Mouse (Mus musculus) heart, adult 2 months (tissue): Measurements from ENCODE around the gene Bmp15. TPM values are rescaled to one million over a fixed set of nuclear protein-coding genes. Genes with fewer than 3 reads are reported as not detected.
A peak's percentile ranks its signal among the peaks of the same experiment; 100 is the strongest.

Source experiments
- DNase-seq, 2 experiments: peaks; one replicate each; pipeline ENCODE4 v3.0.0; 2021
- H3K27ac ChIP-seq: fragments of 200-600 bp; 2 replicates; pipeline ENCODE4 v1.8.1; 2022
- H3K27me3 ChIP-seq: fragments of 200-500 bp; 2 replicates; pipeline ENCODE4 v1.6.1; 2012; ENCODE audit warnings: mild to moderate bottlenecking, low read length, inconsistent platforms, mixed read lengths; ENCODE audit not compliant: control insufficient read depth, insufficient read depth
- H3K36me3 ChIP-seq: fragments of 200-500 bp; 2 replicates; pipeline ENCODE4 v1.6.1; 2012; ENCODE audit warnings: low read length, inconsistent platforms; ENCODE audit not compliant: control insufficient read depth, insufficient read depth
- H3K4me1 ChIP-seq: fragments of 200-500 bp; 2 replicates; pipeline ENCODE4 v1.6.1; 2011; ENCODE audit warnings: low read length; ENCODE audit not compliant: control insufficient read depth, insufficient read depth
- H3K4me3 ChIP-seq: fragments of 200-600 bp; 2 replicates; pipeline ENCODE4 v1.8.1; 2022
- H3K79me2 ChIP-seq: fragments of 200-500 bp; replicated peaks from 2 replicates; pipeline ENCODE4 v1.6.1; 2012; ENCODE audit warnings: mild to moderate bottlenecking, inconsistent platforms, low read length, moderate library complexity, mixed read lengths; ENCODE audit not compliant: control insufficient read depth, insufficient read depth
- H3K9ac ChIP-seq: fragments of 200-500 bp; 2 replicates; pipeline ENCODE4 v1.6.1; 2012; ENCODE audit warnings: low read depth, mild to moderate bottlenecking, control low read depth, inconsistent platforms, low read length, mixed read lengths
- CTCF ChIP-seq: fragments of 200-600 bp; IDR thresholded peaks from 2 replicates; pipeline ENCODE4 v1.8.1; 2022; ENCODE audit warnings: antibody characterized with exemption, mild to moderate bottlenecking, moderate library complexity
- EP300 ChIP-seq: fragments of 200-500 bp; IDR thresholded peaks from 2 replicates; pipeline ENCODE4 v1.6.1; 2011; ENCODE audit warnings: low read depth, low read length, control low read depth; ENCODE audit not compliant: insufficient read depth
- POLR2A ChIP-seq: fragments of 200-500 bp; IDR thresholded peaks from 2 replicates; pipeline ENCODE4 v1.6.1; 2011; ENCODE audit warnings: mild to moderate bottlenecking, low read depth, low read length, control low read depth; ENCODE audit not compliant: insufficient read depth
- WGBS: fragments of 180-500 bp; shearing (Covaris S2); methylation state at CpG from one replicate; pipeline ENCODE4 v1.1.7; 2018; 5-methylcytosine and 5-hydroxymethylcytosine counted together
- intact Hi-C: fragments of 180-260 bp; cut with DNase I; formaldehyde crosslinking; loops from one replicate; pipeline ENCODE4 v1.15.1; 2025
- long read RNA-seq: library from polyadenylated mRNA; stranded (forward); transcript quantifications from one replicate; pipeline ENCODE4 v2.0.0, GENCODE M21; 2021
- polyA plus RNA-seq: library from polyadenylated mRNA; depleted of rRNA; stranded (reverse); fragments of >200 nt; gene quantifications from 2 replicates; pipeline ENCODE4 v1.2.3, GENCODE M21; 2012; rRNA removed
- total RNA-seq, 2 experiments: library from RNA; stranded (reverse); gene quantifications; 2 replicates each; pipeline ENCODE4 v1.2.3; 2021

Bmp15 gene
- total RNA-seq: not detected
- 0.04 and 0.06 TPM in 2 replicates for polyA plus RNA-seq
- long read RNA-seq: 0 reads

DNA sequence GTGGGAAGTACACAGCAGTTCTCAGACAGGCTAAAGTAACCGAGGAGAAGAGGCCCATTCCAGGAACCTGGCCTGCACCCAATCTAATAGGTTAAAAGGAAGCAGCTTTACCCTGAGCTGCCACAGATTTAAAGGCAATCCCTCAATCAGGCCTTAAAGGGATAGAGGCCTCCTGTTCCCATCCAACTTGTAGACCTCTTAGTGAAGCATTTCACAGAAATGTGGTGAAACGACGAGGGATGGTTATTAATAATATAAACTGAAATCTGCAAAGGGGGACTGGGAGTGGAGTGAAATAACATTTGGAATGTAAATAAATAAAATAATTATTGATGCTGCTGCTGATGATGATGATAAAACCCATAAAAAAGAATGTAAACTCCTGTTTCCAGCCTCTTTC lies at the start of gene Bmp15:
Gene Bmp15, minus strand, starts transcription at position 101 of the 400 bp plus-strand sequence.
- TF ChIP-seq CTCF (no peak), POLR2A (no peak), EP300 (no peak)
- Histone ChIP-seq H3K79me2 (no peaks in the 10 kb centered on the region), H3K9ac (no peak within 1 kb of the TSS), H3K36me3 (no peaks in the 10 kb centered on the region), H3K27me3 (no peaks in the 10 kb centered on the region), H3K4me3 (no peak within 1 kb of the TSS), H3K4me1 (no peaks in the 10 kb centered on the region), H3K27ac (no peak within 1 kb of the TSS)
- DNase-seq: no peak
- WGBS: 67% methylated on average over 3 of the region's 3 CpGs
- intact Hi-C loops: loop anchor here (5.0 kb wide), 1 partner anchor 202 kb away; no protein-coding TSS in a partner anchor

DNA sequence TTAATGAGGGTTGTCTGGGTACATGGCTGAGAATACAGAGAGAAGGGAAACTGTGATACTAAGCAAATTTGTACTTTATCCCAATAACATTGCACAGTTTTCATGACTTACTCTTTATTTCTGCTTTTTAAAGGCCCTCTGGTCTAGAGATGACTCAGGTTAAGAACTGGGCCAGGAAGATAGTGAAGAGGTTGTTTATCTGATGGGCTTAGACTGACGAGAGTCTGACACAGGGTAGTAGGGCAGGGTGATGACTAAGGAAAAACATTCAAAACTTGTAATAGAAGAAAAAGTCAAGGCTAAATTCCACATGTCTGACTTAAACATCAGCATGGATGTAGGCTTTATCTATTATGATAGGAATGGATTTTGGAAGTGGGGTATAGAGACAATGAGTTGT lies 48.3 kb upstream of the Bmp15 start:
- intact Hi-C loops: no loop called here
- no peaks in the 10 kb centered on the region for H3K27me3 ChIP-seq
- H3K27ac ChIP-seq: no peak overlapping the region
- 58% methylated on average over 1 of the region's 1 CpGs for WGBS
- no peaks in the 10 kb centered on the region for H3K36me3 ChIP-seq
- no peak for TF ChIP-seq CTCF
- no peak for TF ChIP-seq POLR2A
- H3K4me3 ChIP-seq: no peak overlapping the region
- no peaks in the 10 kb centered on the region for H3K79me2 ChIP-seq
- DNase-seq: no peak
- H3K9ac ChIP-seq: no peak overlapping the region
- no peaks in the 10 kb centered on the region for H3K4me1 ChIP-seq

DNA sequence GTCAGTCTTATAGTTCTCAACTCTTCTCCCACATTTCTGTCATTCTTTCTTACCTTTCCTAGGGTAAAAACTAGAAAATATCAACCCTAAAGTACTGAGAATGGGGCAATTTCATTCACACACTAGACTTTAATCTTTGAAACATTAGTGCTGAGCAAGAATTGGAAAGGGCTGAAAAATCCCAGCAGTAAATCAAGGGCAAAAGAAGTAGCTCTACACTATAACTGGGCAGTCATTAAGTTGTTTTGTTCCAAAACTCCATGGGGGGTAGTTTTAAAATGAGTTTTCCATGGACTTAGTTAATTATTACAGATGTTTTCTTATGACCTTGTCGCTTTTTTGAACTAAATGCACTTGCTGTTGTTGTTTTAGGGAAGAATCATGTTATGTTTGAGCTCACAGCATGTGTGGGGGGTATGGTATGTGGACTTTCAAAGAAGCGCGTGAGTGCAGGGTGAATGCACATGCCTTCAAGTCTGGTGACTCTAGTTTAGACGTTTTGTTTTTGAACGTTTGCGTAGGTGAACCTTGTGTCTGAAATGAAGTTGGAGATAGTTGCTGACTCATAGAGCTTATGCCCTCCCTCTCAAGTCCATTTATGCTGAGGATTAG lies 37.1 kb upstream of the Bmp15 start:
- Histone ChIP-seq H3K36me3 (no peaks in the 10 kb centered on the region), H3K9ac (no peak overlapping the region), H3K27me3 (no peaks in the 10 kb centered on the region), H3K4me3 (no peak overlapping the region), H3K4me1 (no peaks in the 10 kb centered on the region), H3K27ac (no peak overlapping the region), H3K79me2 (no peaks in the 10 kb centered on the region)
- intact Hi-C loops: no loop called here
- 70% methylated on average over 6 of the region's 6 CpGs for WGBS
- no peak for DNase-seq
- TF ChIP-seq POLR2A (no peak), EP300 (no peak), CTCF (no peak)

DNA sequence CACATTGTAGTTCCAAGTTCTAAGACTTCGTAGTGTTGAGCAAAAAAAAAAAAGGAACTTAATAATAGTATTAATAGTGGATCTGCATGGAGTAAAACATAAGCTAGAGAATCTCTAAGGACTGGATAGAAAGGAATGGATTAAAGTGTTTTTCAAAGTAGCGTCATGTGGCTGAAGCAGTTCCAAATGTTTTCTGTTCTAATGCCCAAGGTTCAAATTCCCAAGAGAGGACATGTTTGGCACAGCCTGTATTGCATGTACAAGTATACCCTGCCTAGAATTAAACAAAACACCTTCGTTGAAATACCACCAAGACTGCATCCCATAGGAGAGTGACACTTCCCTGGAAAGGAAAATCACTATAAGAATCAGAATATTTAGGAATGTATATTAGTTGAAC lies 36.4 kb upstream of the Bmp15 start:
- H3K79me2 ChIP-seq: no peaks in the 10 kb centered on the region
- intact Hi-C loops: no loop called here
- H3K9ac ChIP-seq: no peak overlapping the region
- WGBS: 76% methylated on average over 3 of the region's 3 CpGs
- H3K27me3 ChIP-seq: no peaks in the 10 kb centered on the region
- no peak overlapping the region for H3K27ac ChIP-seq
- no peak for TF ChIP-seq EP300
- no peak for TF ChIP-seq CTCF
- no peak for DNase-seq
- H3K4me3 ChIP-seq: no peak overlapping the region
- no peaks in the 10 kb centered on the region for H3K4me1 ChIP-seq
- no peaks in the 10 kb centered on the region for H3K36me3 ChIP-seq

DNA sequence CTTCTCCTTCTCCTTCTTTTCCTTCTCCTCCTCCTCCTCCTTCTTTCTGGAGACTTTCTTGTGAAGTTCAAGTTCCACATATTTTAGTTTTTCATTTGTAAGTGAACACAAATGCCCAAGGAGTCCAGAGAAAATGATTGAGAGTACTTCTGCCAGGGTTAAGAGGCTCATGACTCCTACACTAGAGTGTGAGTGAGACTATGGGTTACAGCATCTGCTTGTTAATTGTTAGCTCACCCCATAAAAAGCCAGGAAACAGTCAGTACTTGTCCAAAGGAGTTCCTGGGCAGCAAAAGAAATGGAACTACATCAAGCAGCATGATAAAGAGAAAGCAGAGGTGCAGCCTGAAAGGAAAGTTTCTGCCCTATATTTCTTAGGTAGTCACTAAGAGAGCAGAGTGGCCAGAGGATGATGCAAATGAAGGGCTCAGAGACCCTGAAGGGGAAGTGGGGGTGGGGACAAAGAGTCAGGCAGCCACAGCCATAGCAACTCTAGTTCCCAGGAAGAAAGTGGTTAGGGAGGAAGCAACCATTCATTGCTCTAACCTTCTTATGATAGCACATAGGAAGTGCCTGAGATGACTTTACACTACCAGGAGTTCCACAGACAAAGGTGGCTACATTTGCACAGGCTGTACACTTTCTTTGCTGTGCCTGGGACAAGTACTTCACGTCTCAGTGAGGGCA lies 24.9 kb upstream of the Bmp15 start:
- H3K4me3 ChIP-seq: no peak overlapping the region
- TF ChIP-seq CTCF: no peak
- no peak for TF ChIP-seq EP300
- no peak for TF ChIP-seq POLR2A
- no peaks in the 10 kb centered on the region for H3K27me3 ChIP-seq
- intact Hi-C loops: no loop called here
- H3K36me3 ChIP-seq: no peaks in the 10 kb centered on the region
- WGBS: 45% methylated on average over 1 of the region's 1 CpGs
- no peak overlapping the region for H3K27ac ChIP-seq
- no peak overlapping the region for H3K9ac ChIP-seq
- H3K79me2 ChIP-seq: no peaks in the 10 kb centered on the region
- no peak for DNase-seq
- no peaks in the 10 kb centered on the region for H3K4me1 ChIP-seq

DNA sequence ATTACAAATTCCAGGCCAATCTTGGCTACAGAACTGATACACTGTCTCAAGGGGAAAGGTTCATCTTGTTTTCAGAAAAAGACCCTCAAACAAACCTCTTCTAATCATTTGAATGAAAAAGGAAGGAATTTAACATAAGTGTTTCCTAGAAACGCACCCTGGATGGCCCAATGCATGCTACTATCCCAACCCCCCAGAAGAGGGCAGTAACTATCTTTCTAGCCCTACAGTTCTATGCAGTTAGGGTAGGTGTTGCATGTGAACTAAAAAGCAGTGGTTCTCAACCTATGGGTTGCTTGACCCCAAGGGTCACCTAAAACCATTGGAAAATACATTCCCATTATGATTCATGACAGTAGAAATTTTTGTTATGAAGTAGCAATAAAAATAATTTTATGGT lies 3.5 kb upstream of the Bmp15 start:
- TF ChIP-seq EP300: no peak
- TF ChIP-seq CTCF: peak; percentile 58
- H3K4me3 ChIP-seq: no peak overlapping the region
- intact Hi-C loops: loop anchor here (2.0 to 5.0 kb wide), 2 partner anchors 151 to 198 kb away; no protein-coding TSS in a partner anchor
- H3K79me2 ChIP-seq: no peaks in the 10 kb centered on the region
- no peaks in the 10 kb centered on the region for H3K27me3 ChIP-seq
- no peaks in the 10 kb centered on the region for H3K4me1 ChIP-seq
- no peaks in the 10 kb centered on the region for H3K36me3 ChIP-seq
- no peak overlapping the region for H3K27ac ChIP-seq
- WGBS: 21% methylated on average over 1 of the region's 1 CpGs
- DNase-seq: no peak
- H3K9ac ChIP-seq: no peak overlapping the region
